Mouse (Mus musculus): ENCODE measurements around the gene Pdzd2.

DNA sequence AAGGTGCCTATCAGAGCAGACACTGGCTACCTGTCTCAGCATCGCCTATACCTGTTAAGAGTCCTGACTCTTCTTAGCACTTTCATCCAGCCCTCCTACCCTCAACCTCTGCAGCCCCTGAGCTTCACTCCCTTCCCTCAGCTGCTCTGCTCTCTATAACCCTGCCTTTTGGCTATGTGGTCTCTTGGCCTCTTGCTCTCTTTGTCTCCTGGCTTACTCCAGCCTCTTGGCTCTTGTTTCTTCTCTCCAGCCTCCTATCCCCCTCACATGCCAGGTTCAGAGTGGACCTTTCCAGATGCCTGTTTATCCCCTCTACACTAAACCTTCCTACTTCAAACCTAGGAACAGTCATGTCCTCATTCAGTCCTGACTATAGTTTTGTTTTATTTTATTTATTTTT lies 415.4 kb downstream of the Pdzd2 start:
- TF ChIP-seq POLR2A (IDR thresholded peaks at IDR 0.05; ENCODE audit: control insufficient read depth, low read depth, low read length) (no peak), CTCF (IDR thresholded peaks at IDR 0.05; ENCODE audit: control insufficient read depth, insufficient read depth, insufficient replicate concordance, low read depth, low read length) (no peak)

Measured in testis, adult 2 months (tissue).